Mouse (Mus musculus) lung, embryonic 14.5 days (tissue): ENCODE measurements at regions not wholly inside any gene's neighbourhood (a gene's known extent, or its start where the extent isn't known, plus 50 kb on each side); places are given as distances from the start of the nearest gene placed in this dataset.
A peak's percentile ranks its signal among the peaks of the same experiment; 100 is the strongest.

Experiments
- ATAC-seq: fragments of 200-750 bp; cut with Nextera tagmentation; 2 replicates; pipeline ENCODE4 v1.8.0; 2017; ENCODE audit warnings: mild to moderate bottlenecking, moderate TSS enrichment, moderate library complexity; ENCODE audit not compliant: insufficient read depth
- DNase-seq: peaks from one replicate; pipeline ENCODE4 v3.0.0-alpha.2; 2015
- H3K27ac ChIP-seq: fragments of 300-500 bp; sonication (generic); 2 replicates; pipeline ENCODE4 v1.5.1; 2014; ENCODE audit warnings: low read depth, mild to moderate bottlenecking, moderate library complexity
- H3K27me3 ChIP-seq: fragments of 300-500 bp; sonication (generic); 2 replicates; pipeline ENCODE4 v1.6.1; 2014; ENCODE audit warnings: low read length, control low read depth; ENCODE audit not compliant: insufficient read depth
- H3K36me3 ChIP-seq: fragments of 300-500 bp; sonication (generic); 2 replicates; pipeline ENCODE4 v1.6.1; 2014; ENCODE audit warnings: control low read depth; ENCODE audit not compliant: insufficient read depth
- H3K4me1 ChIP-seq: fragments of 300-500 bp; sonication (generic); 2 replicates; pipeline ENCODE4 v1.6.1; 2014; ENCODE audit warnings: antibody characterized with exemption, control low read depth; ENCODE audit not compliant: insufficient read depth
- H3K4me2 ChIP-seq: fragments of 300-500 bp; sonication (generic); 2 replicates; pipeline ENCODE4 v1.6.1; 2014; ENCODE audit warnings: mild to moderate bottlenecking
- H3K4me3 ChIP-seq: fragments of 300-500 bp; sonication (generic); 2 replicates; pipeline ENCODE4 v1.5.1; 2014; ENCODE audit warnings: low read depth, low read length
- H3K9ac ChIP-seq: fragments of 300-500 bp; sonication (generic); 2 replicates; pipeline ENCODE4 v1.6.1; 2014
- H3K9me3 ChIP-seq: fragments of 300-500 bp; sonication (generic); 2 replicates; pipeline ENCODE4 v1.6.1; 2016; ENCODE audit warnings: low read depth, low read length, control low read depth
- CTCF ChIP-seq: IDR thresholded peaks from 2 replicates; pipeline ENCODE4 v1.5.1; 2016; ENCODE audit warnings: antibody characterized with exemption, low read depth
- WGBS: fragments of 180-500 bp; shearing (Covaris S2); extraction: QIAGEN DNeasy Blood & Tissue Kit; methylation state at CpG from one replicate; pipeline ENCODE4 v1.1.7; 2014; 5-methylcytosine and 5-hydroxymethylcytosine counted together

- WGBS, result 69% methylated on average over 6 of the region's 6 CpGs
- H3K4me1 ChIP-seq, result no peaks in the 10 kb centered on the region
- H3K4me3 ChIP-seq, result no peak overlapping the region
- no peak overlapping the region for H3K27ac ChIP-seq
- no peaks in the 10 kb centered on the region for H3K9me3 ChIP-seq
- no peak overlapping the region for H3K9ac ChIP-seq
- no peaks in the 10 kb centered on the region for H3K27me3 ChIP-seq
- no peak for TF ChIP-seq CTCF
- H3K36me3 ChIP-seq, result no peaks in the 10 kb centered on the region
- DNase-seq (no peak), ATAC-seq (no peak)
- no peak overlapping the region for H3K4me2 ChIP-seq
These were observed 76.0 kb upstream of the Mki67 start for GRCm38 (mm10) chr7:135791953-135792690.

GRCm38 (mm10) chr7:135792918-135793317 is 76.8 kb upstream of the Mki67 start:
- H3K27ac ChIP-seq, result no peak overlapping the region
- H3K4me2 ChIP-seq, result no peak overlapping the region
- H3K9me3 ChIP-seq, result no peaks in the 10 kb centered on the region
- peak; percentile 39; the same call in 1 of the 2 replicates for ATAC-seq
- no peaks in the 10 kb centered on the region for H3K4me1 ChIP-seq
- H3K4me3 ChIP-seq, result no peak overlapping the region
- 35% methylated on average over 8 of the region's 8 CpGs for WGBS
- H3K36me3 ChIP-seq, result no peaks in the 10 kb centered on the region
- no peak overlapping the region for H3K9ac ChIP-seq
- peak; percentile 78 for TF ChIP-seq CTCF
- H3K27me3 ChIP-seq, result no peaks in the 10 kb centered on the region
- DNase-seq, result peak; percentile 64

GRCm38 (mm10) chr7:135794238-135794637 is 78.1 kb upstream of the Mki67 start:
- no peak; the same call in 1 of the 2 replicates for ATAC-seq
- Histone ChIP-seq H3K4me2 (no peak overlapping the region), H3K4me3 (no peak overlapping the region), H3K4me1 (no peaks in the 10 kb centered on the region), H3K9ac (no peak overlapping the region), H3K9me3 (no peaks in the 10 kb centered on the region), H3K36me3 (no peaks in the 10 kb centered on the region), H3K27me3 (no peaks in the 10 kb centered on the region), H3K27ac (no peak overlapping the region)
- peak; percentile 42 for DNase-seq
- no peak for TF ChIP-seq CTCF
- 34% methylated on average over 7 of the region's 7 CpGs for WGBS

GRCm38 (mm10) chr7:135794679-135795078 is 78.5 kb upstream of the Mki67 start:
- H3K9ac ChIP-seq, result no peak overlapping the region
- no peaks in the 10 kb centered on the region for H3K36me3 ChIP-seq
- H3K4me1 ChIP-seq, result no peaks in the 10 kb centered on the region
- DNase-seq (no peak), ATAC-seq (no peak)
- H3K4me2 ChIP-seq, result no peak overlapping the region
- H3K9me3 ChIP-seq, result no peaks in the 10 kb centered on the region
- no peak overlapping the region for H3K27ac ChIP-seq
- WGBS, result 66% methylated on average over 2 of the region's 2 CpGs
- H3K4me3 ChIP-seq, result no peak overlapping the region
- no peaks in the 10 kb centered on the region for H3K27me3 ChIP-seq
- TF ChIP-seq CTCF, result no peak

GRCm38 (mm10) chr7:135798441-135798840 is 82.3 kb upstream of the Mki67 start:
- no peak overlapping the region for H3K27ac ChIP-seq
- no peaks in the 10 kb centered on the region for H3K9me3 ChIP-seq
- no peak overlapping the region for H3K4me3 ChIP-seq
- DNase-seq, result no peak
- no peak overlapping the region for H3K9ac ChIP-seq
- H3K27me3 ChIP-seq, result no peaks in the 10 kb centered on the region
- no peaks in the 10 kb centered on the region for H3K36me3 ChIP-seq
- ATAC-seq, result no peak
- WGBS, result 54% methylated on average over 2 of the region's 2 CpGs
- H3K4me1 ChIP-seq, result no peaks in the 10 kb centered on the region
- no peak overlapping the region for H3K4me2 ChIP-seq
- TF ChIP-seq CTCF, result no peak

GRCm38 (mm10) chr7:135802598-135803121 is 86.5 kb upstream of the Mki67 start:
- no peak for TF ChIP-seq CTCF
- Histone ChIP-seq H3K9ac (no peak overlapping the region), H3K9me3 (no peaks in the 10 kb centered on the region), H3K36me3 (no peaks in the 10 kb centered on the region), H3K4me1 (no peaks in the 10 kb centered on the region), H3K27me3 (no peaks in the 10 kb centered on the region), H3K4me2 (no peak overlapping the region), H3K4me3 (no peak overlapping the region), H3K27ac (no peak overlapping the region)
- DNase-seq (no peak), ATAC-seq (no peak)
- WGBS, result 77% methylated on average over 15 of the region's 15 CpGs

- DNase-seq, result no peak
- Histone ChIP-seq H3K4me1 (peaks cover 3% of the 10 kb centered on the region; the same call in 1 of the 2 replicates), H3K36me3 (no peaks in the 10 kb centered on the region), H3K27me3 (no peaks in the 10 kb centered on the region), H3K27ac (no peak overlapping the region), H3K9ac (no peak overlapping the region), H3K4me3 (no peak overlapping the region), H3K4me2 (no peak overlapping the region), H3K9me3 (no peaks in the 10 kb centered on the region)
- 34% methylated on average over 7 of the region's 7 CpGs for WGBS
- no peak for ATAC-seq
- no peak for TF ChIP-seq CTCF
These were observed 88.6 kb upstream of the Mki67 start for GRCm38 (mm10) chr7:135804730-135805129.
